Mouse (Mus musculus) small intestine, adult 2 months (tissue): ENCODE measurements around the gene Plcd3.

Experiments used
- CTCF ChIP-seq: fragments of 200-500 bp; IDR thresholded peaks from 2 replicates; pipeline ENCODE4 v1.5.1; 2012; ENCODE audit warnings: low read depth, mild to moderate bottlenecking, control low read depth, inconsistent platforms, low read length, moderate library complexity, mixed read lengths; ENCODE audit not compliant: insufficient replicate concordance, insufficient read length; ENCODE audit errors: extremely low read depth
- POLR2A ChIP-seq: fragments of 200-500 bp; IDR thresholded peaks from 2 replicates; pipeline ENCODE4 v1.6.1; 2012; ENCODE audit warnings: low read depth, mild to moderate bottlenecking, control low read depth, inconsistent platforms, low read length, moderate library complexity

DNA sequence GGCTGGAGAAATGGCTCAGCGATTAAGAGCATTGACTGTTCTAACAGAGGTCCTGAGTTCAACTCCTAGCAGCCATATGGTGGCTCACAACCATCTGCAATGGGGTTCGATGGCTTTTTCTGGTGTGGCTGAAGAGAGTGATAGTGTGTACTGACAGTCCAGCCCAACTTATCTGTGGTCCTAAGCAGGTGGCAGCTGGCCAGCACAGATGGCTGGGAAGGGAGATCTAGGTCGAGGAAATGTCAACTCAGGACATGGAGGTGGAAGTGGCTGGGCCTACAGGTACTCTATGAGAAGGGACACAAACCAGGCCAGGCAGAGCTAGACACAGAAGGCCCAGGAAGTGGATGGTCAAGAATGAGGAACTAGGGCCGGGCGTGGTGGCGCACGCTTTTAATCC lies 25.4 kb downstream of the Plcd3 start:
- TF ChIP-seq CTCF: no peak
- no peak for TF ChIP-seq POLR2A
